Mouse (Mus musculus): ENCODE measurements around the gene Lamp1. TPM values are rescaled to one million over a fixed set of nuclear protein-coding genes. Genes with fewer than 3 reads are reported as not detected.

Lamp1 gene
- polyA plus RNA-seq, 1 experiment from 2014 or later: 361 TPM

DNA sequence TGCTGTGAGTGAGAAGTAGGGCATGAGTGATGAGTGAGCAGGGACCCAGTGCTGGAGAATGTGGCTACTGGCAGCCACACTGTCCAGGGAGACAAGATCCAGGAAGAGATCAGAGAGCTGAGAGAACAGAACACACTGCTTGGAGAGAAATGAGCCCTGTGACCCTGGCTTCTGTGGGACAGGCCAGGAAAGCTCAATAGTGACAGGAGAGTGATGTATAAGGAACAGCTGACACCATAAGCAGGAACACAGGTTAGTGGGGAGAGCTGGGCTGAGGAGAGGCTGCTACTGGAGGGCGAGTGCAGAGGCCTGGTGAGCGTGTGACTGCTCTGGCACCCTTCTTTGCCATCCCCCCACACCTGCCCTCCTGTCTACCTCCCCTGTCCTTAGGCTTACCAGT is 8.0 kb upstream of the Lamp1 start:
- no peak for ATAC-seq (ENCODE audit: insufficient number of reproducible peaks, insufficient read depth, low FRiP score, low read depth)
- H3K27ac ChIP-seq (replicated peaks in 1 of 2; ENCODE audit: control insufficient read depth in 1 of 2, insufficient read depth in 1 of 2, low read depth in 2 of 2, low read length in 2 of 2): no peak overlapping the region
- no peaks in the 10 kb centered on the region for H3K4me1 ChIP-seq (ENCODE audit: control insufficient read depth in 2 of 2, insufficient read depth in 2 of 2, low read length in 2 of 2)
- WGBS: 80% methylated on average over 2 of the region's 2 CpGs
- no peaks in the 10 kb centered on the region for H3K9me3 ChIP-seq (ENCODE audit: control insufficient read depth, low read length)
- no peaks in the 10 kb centered on the region for H3K27me3 ChIP-seq (ENCODE audit: control insufficient read depth, insufficient read depth, low read length)
- H3K4me3 ChIP-seq (ENCODE audit: control insufficient read depth in 1 of 2, insufficient read depth in 1 of 2, low read depth in 1 of 2, low read length in 2 of 2): no peak overlapping the region
- no peak overlapping the region for H3K9ac ChIP-seq (ENCODE audit: low read length)
- H3K4me2 ChIP-seq (ENCODE audit: low read length): no peak overlapping the region
- H3K36me3 ChIP-seq (ENCODE audit: control insufficient read depth, insufficient read depth, low read length): peaks cover 56% of the 10 kb centered on the region

DNA sequence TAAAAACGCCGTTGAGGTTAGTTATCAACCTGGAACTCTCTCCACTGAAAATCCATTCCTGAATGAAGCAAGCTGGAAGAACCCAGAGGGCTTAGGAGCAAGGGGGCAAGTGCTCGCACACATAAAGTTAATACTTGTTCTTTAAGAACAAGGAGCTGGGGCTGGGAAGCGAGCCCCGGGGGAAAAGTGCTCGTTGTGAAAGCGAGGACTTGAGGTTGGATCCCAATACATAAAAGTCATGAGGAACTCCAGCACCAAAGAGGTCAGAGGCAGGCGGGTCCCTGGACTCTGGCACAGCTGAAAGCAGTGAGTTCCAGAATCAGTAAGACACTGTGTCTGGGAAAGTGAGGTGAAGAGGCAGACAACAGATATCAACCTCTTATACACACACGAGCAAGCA is 4.9 kb upstream of the Lamp1 start:
- Histone ChIP-seq H3K9ac (ENCODE audit: low read length) (no peak overlapping the region), H3K4me3 (ENCODE audit: control insufficient read depth in 1 of 2, insufficient read depth in 1 of 2, low read depth in 1 of 2, low read length in 2 of 2) (no peak overlapping the region), H3K36me3 (ENCODE audit: control insufficient read depth, insufficient read depth, low read length) (peaks cover 27% of the 10 kb centered on the region), H3K27me3 (ENCODE audit: control insufficient read depth, insufficient read depth, low read length) (no peaks in the 10 kb centered on the region), H3K27ac (replicated peaks in 1 of 2; ENCODE audit: control insufficient read depth in 1 of 2, insufficient read depth in 1 of 2, low read depth in 2 of 2, low read length in 2 of 2) (no peak overlapping the region), H3K9me3 (ENCODE audit: control insufficient read depth, low read length) (no peaks in the 10 kb centered on the region), H3K4me1 (ENCODE audit: control insufficient read depth in 2 of 2, insufficient read depth in 2 of 2, low read length in 2 of 2) (peaks cover 3 to 4% of the 10 kb centered on the region in 2 experiments; a peak in 3 of 4 replicates), H3K4me2 (ENCODE audit: low read length) (no peak overlapping the region)
- ATAC-seq (ENCODE audit: insufficient number of reproducible peaks, insufficient read depth, low FRiP score, low read depth): no peak
- WGBS: 76% methylated on average over 9 of the region's 9 CpGs

DNA sequence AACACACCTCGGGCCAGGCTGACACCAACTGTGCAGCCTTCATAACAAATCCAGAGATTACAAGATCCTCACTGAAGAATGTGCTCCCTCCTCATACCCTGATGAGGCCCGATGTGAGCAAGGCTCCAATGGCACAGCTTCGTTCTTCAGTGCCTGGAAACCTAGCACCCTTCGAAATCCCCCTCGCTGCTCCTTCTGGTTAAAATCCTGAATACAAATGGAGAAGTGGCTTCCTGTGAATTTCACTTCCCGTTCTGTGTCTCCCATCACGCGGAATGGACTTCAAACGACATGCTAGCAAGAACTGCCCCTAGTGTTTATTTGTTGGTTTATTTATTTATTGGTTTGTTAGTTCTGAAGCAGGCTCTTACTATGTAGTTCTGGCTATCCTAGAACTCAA is 3.6 kb upstream of the Lamp1 start:
- Histone ChIP-seq H3K27me3 (ENCODE audit: control insufficient read depth, insufficient read depth, low read length) (no peaks in the 10 kb centered on the region), H3K9me3 (ENCODE audit: control insufficient read depth, low read length) (no peaks in the 10 kb centered on the region), H3K9ac (ENCODE audit: low read length) (no peak overlapping the region), H3K4me1 (ENCODE audit: control insufficient read depth in 2 of 2, insufficient read depth in 2 of 2, low read length in 2 of 2) (peaks cover 5 to 9% of the 10 kb centered on the region in 2 experiments), H3K4me3 (ENCODE audit: control insufficient read depth in 1 of 2, insufficient read depth in 1 of 2, low read depth in 1 of 2, low read length in 2 of 2) (no peak overlapping the region), H3K36me3 (ENCODE audit: control insufficient read depth, insufficient read depth, low read length) (peaks cover 16% of the 10 kb centered on the region; the same call in 1 of the 2 replicates), H3K27ac (replicated peaks in 1 of 2; ENCODE audit: control insufficient read depth in 1 of 2, insufficient read depth in 1 of 2, low read depth in 2 of 2, low read length in 2 of 2) (no peak overlapping the region), H3K4me2 (ENCODE audit: low read length) (no peak overlapping the region)
- WGBS: 73% methylated on average over 9 of the region's 9 CpGs
- ATAC-seq (ENCODE audit: insufficient number of reproducible peaks, insufficient read depth, low FRiP score, low read depth): no peak

DNA sequence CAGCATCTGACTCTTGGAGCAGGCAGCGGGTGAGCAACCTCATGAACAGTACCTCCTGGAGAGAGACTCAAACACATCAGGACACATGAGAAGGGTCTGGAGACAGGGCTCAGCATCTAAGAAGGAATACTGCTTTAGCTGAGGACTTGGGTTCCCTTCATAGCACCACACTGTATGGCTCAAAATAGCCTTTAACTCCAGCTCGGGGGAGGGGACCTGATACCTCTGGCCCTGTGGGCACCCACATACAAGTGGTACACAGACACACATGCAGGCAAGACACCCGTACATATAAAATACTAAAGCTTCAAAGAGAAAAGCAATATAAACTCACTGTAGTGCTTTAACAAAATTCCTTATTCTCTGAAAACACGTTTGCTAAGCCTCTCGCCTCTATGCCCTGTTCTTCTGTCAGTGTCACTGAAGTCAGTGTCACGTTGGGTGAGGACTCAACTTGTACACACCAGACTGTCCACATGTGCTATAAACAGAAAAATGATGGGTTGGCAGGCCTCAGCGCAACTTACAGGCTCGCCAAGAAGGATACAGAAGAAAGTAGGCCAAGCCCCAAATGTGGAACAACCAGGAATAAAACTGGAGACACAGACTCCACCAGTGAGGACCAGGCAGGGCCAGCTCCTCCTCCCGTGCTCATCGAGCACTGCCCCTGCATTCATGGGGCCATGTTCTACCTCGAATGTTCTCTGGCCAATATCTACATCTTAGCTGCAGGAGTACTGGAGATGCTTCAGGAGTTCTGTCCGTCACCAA is 2.4 kb upstream of the Lamp1 start:
- WGBS: 65% methylated on average over 12 of the region's 12 CpGs
- Histone ChIP-seq H3K4me2 (ENCODE audit: low read length) (no peak overlapping the region), H3K9ac (ENCODE audit: low read length) (no peak overlapping the region), H3K36me3 (ENCODE audit: control insufficient read depth, insufficient read depth, low read length) (peaks cover 9% of the 10 kb centered on the region; the same call in 1 of the 2 replicates), H3K27ac (replicated peaks in 1 of 2; ENCODE audit: control insufficient read depth in 1 of 2, insufficient read depth in 1 of 2, low read depth in 2 of 2, low read length in 2 of 2) (no peak overlapping the region), H3K9me3 (ENCODE audit: control insufficient read depth, low read length) (no peaks in the 10 kb centered on the region), H3K27me3 (ENCODE audit: control insufficient read depth, insufficient read depth, low read length) (no peaks in the 10 kb centered on the region), H3K4me3 (ENCODE audit: control insufficient read depth in 1 of 2, insufficient read depth in 1 of 2, low read depth in 1 of 2, low read length in 2 of 2) (no peak overlapping the region), H3K4me1 (ENCODE audit: control insufficient read depth in 2 of 2, insufficient read depth in 2 of 2, low read length in 2 of 2) (peaks cover 6 to 13% of the 10 kb centered on the region in 2 experiments)
- no peak for ATAC-seq (ENCODE audit: insufficient number of reproducible peaks, insufficient read depth, low FRiP score, low read depth)

DNA sequence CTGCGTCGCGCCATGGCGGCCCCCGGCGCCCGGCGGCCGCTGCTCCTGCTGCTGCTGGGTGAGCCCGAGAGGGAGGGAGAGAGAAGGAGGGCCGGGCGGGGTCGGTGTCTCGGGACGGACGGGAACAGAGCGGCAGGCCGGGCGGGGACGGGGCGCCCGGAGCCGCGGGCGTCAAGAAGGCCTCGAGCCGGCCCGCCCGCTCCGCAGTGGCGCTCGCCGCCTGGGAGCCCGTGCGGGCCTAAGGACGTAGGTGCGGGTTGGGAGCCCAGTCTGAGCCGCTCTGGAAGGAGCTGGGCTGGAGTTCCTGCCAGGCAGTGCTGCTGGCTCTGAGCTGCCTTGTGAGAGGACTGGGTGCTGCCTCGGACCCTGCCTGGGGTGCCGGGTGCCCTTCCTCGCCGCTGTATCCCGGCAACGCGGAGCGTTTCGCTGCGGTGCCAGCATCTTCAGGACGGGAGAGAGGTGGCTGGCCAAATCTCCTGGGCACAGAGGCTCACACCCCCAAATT is 468 bp downstream of the Lamp1 start:
- peak; percentile 46; the same call in 1 of the 2 replicates for ATAC-seq (ENCODE audit: insufficient number of reproducible peaks, insufficient read depth, low FRiP score, low read depth)
- Histone ChIP-seq H3K27ac (replicated peaks in 1 of 2; ENCODE audit: control insufficient read depth in 1 of 2, insufficient read depth in 1 of 2, low read depth in 2 of 2, low read length in 2 of 2) (peak overlapping the region; percentile 32 to 79; a peak in 3 of 4 replicates), H3K27me3 (ENCODE audit: control insufficient read depth, insufficient read depth, low read length) (no peaks in the 10 kb centered on the region), H3K36me3 (ENCODE audit: control insufficient read depth, insufficient read depth, low read length) (no peaks in the 10 kb centered on the region; the same call in 1 of the 2 replicates), H3K9me3 (ENCODE audit: control insufficient read depth, low read length) (no peaks in the 10 kb centered on the region), H3K4me2 (ENCODE audit: low read length) (peak overlapping the region; percentile 92), H3K4me1 (ENCODE audit: control insufficient read depth in 2 of 2, insufficient read depth in 2 of 2, low read length in 2 of 2) (peaks cover 8 to 26% of the 10 kb centered on the region in 2 experiments), H3K4me3 (ENCODE audit: control insufficient read depth in 1 of 2, insufficient read depth in 1 of 2, low read depth in 1 of 2, low read length in 2 of 2) (peak overlapping the region; percentile 93 to 100), H3K9ac (ENCODE audit: low read length) (peak overlapping the region; percentile 99)
- WGBS: under 1% methylated on average over 44 of the region's 49 CpGs

DNA sequence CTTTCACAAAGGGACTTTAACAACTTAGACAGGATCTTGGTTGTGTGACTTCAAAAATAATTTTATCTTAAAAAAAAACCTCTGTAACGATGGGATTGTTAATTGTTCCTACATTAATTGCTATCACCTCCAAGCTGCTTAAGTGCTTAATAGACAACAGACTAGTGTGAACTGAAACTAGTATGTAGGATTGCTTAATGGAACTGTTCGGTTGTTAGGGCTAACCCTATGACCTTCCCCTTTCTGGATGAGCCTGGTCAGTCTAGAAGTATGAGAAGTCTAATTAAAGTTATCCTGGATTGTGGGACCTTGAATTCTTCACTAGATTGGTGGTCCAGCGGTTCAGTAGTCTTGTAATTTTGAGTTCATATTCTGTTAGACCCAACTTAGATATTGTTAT is 1.7 kb downstream of the Lamp1 start:
- Histone ChIP-seq H3K27me3 (ENCODE audit: control insufficient read depth, insufficient read depth, low read length) (no peaks in the 10 kb centered on the region), H3K4me2 (ENCODE audit: low read length) (peak overlapping the region; percentile 92), H3K36me3 (ENCODE audit: control insufficient read depth, insufficient read depth, low read length) (peaks cover 9% of the 10 kb centered on the region), H3K4me1 (ENCODE audit: control insufficient read depth in 2 of 2, insufficient read depth in 2 of 2, low read length in 2 of 2) (peaks cover 8 to 26% of the 10 kb centered on the region in 2 experiments), H3K9ac (ENCODE audit: low read length) (peak overlapping the region; percentile 99), H3K27ac (replicated peaks in 1 of 2; ENCODE audit: control insufficient read depth in 1 of 2, insufficient read depth in 1 of 2, low read depth in 2 of 2, low read length in 2 of 2) (no peak overlapping the region), H3K9me3 (ENCODE audit: control insufficient read depth, low read length) (no peaks in the 10 kb centered on the region), H3K4me3 (ENCODE audit: control insufficient read depth in 1 of 2, insufficient read depth in 1 of 2, low read depth in 1 of 2, low read length in 2 of 2) (peak overlapping the region; percentile 9 to 100; a peak in 2 of 4 replicates)
- WGBS: 69% methylated on average over 3 of the region's 3 CpGs
- no peak for ATAC-seq (ENCODE audit: insufficient number of reproducible peaks, insufficient read depth, low FRiP score, low read depth)

DNA sequence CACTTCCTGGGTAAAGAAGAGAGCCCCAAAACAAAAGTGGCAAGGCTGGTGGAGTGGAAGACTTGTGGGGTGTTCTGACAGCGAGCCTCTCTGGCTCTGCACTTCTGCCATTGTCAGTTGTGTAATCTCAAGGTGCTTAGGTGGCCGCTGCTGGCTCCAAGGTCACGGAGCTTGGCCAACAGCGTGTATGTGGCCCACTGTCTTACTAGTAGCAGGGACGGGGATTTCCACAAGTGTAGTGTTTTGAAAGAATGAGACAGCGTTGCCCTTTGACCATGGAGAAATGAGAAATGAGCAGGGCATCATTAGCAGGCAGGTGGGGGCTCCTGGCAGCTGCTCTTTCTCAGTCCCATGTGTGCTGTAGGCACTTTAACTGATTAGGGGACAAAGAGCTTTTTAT is 3.1 kb downstream of the Lamp1 start:
- H3K9me3 ChIP-seq (ENCODE audit: control insufficient read depth, low read length): no peaks in the 10 kb centered on the region
- H3K9ac ChIP-seq (ENCODE audit: low read length): peak overlapping the region; percentile 31; the same call in 1 of the 2 replicates
- H3K4me1 ChIP-seq (ENCODE audit: control insufficient read depth in 2 of 2, insufficient read depth in 2 of 2, low read length in 2 of 2): peaks cover 8 to 26% of the 10 kb centered on the region in 2 experiments
- ATAC-seq (ENCODE audit: insufficient number of reproducible peaks, insufficient read depth, low FRiP score, low read depth): no peak
- H3K4me3 ChIP-seq (ENCODE audit: control insufficient read depth in 1 of 2, insufficient read depth in 1 of 2, low read depth in 1 of 2, low read length in 2 of 2): no peak overlapping the region
- peaks cover 23% of the 10 kb centered on the region for H3K36me3 ChIP-seq (ENCODE audit: control insufficient read depth, insufficient read depth, low read length)
- H3K4me2 ChIP-seq (ENCODE audit: low read length): no peak overlapping the region; the same call in 1 of the 2 replicates
- no peaks in the 10 kb centered on the region for H3K27me3 ChIP-seq (ENCODE audit: control insufficient read depth, insufficient read depth, low read length)
- 67% methylated on average over 6 of the region's 6 CpGs for WGBS
- H3K27ac ChIP-seq (replicated peaks in 1 of 2; ENCODE audit: control insufficient read depth in 1 of 2, insufficient read depth in 1 of 2, low read depth in 2 of 2, low read length in 2 of 2): no peak overlapping the region
